Mouse (Mus musculus) liver, embryonic 11.5 days (tissue): ENCODE measurements around the gene Cpe. TPM values are rescaled to one million over a fixed set of nuclear protein-coding genes. Genes with fewer than 3 reads are reported as not detected.

ENCODE experiments used
- ATAC-seq: fragments of 200-750 bp; cut with Nextera tagmentation; replicated peaks from 2 replicates; pipeline ENCODE4 v1.8.0; 2017; ENCODE audit warnings: moderate number of reproducible peaks, mild to moderate bottlenecking, moderate TSS enrichment, moderate library complexity; ENCODE audit not compliant: low FRiP score
- DNase-seq: peaks from one replicate; pipeline ENCODE4 v3.0.0-alpha.2; 2017; ENCODE audit warnings: low spot score
- H3K27ac ChIP-seq: fragments of 300-500 bp; sonication (generic); 2 replicates; pipeline ENCODE4 v1.5.1; 2014; ENCODE audit warnings: mild to moderate bottlenecking, low read depth, low read length, control low read depth
- H3K27me3 ChIP-seq: fragments of 300-500 bp; sonication (generic); replicated peaks from 2 replicates; pipeline ENCODE4 v1.6.1; 2014; ENCODE audit warnings: low read length, mixed read lengths; ENCODE audit not compliant: control insufficient read depth, insufficient read depth
- H3K36me3 ChIP-seq: fragments of 300-500 bp; sonication (generic); 2 replicates; pipeline ENCODE4 v1.6.1; 2014; ENCODE audit warnings: mild to moderate bottlenecking, low read length, moderate library complexity, mixed read lengths; ENCODE audit not compliant: control insufficient read depth, insufficient read depth
- H3K4me1 ChIP-seq: fragments of 300-500 bp; sonication (generic); replicated peaks from 2 replicates; pipeline ENCODE4 v1.6.1; 2014; ENCODE audit warnings: low read length, mixed read lengths; ENCODE audit not compliant: control insufficient read depth, insufficient read depth
- H3K4me2 ChIP-seq: fragments of 300-500 bp; sonication (generic); 2 replicates; pipeline ENCODE4 v1.6.1; 2014; ENCODE audit warnings: mild to moderate bottlenecking, control low read depth, moderate library complexity
- H3K4me3 ChIP-seq: fragments of 300-500 bp; sonication (generic); 2 replicates; pipeline ENCODE4 v1.5.1; 2014; ENCODE audit warnings: low read depth, low read length, control low read depth
- H3K9ac ChIP-seq: fragments of 300-500 bp; sonication (generic); 2 replicates; pipeline ENCODE4 v1.6.1; 2014; ENCODE audit warnings: low read depth, low read length, control low read depth
- H3K9me3 ChIP-seq: fragments of 300-500 bp; sonication (generic); 2 replicates; pipeline ENCODE4 v1.6.1; 2016; ENCODE audit warnings: low read length, inconsistent platforms, mixed read lengths; ENCODE audit not compliant: control insufficient read depth
- WGBS: fragments of 180-500 bp; shearing (Covaris S2); extraction: QIAGEN DNeasy Blood & Tissue Kit; methylation state at CpG from one replicate; pipeline ENCODE4 v1.1.7; 2014; 5-methylcytosine and 5-hydroxymethylcytosine counted together
- polyA plus RNA-seq: library from polyadenylated mRNA; unstranded; fragments of >200 nt; fragmentation: Nextera tagmentation; extraction: Ambion mirVana; gene quantifications from 2 replicates; pipeline ENCODE4 v1.2.1, GENCODE M21; 2014

Gene Cpe
- polyA plus RNA-seq, 1 experiment from 2014 or later = 13.7 TPM

DNA sequence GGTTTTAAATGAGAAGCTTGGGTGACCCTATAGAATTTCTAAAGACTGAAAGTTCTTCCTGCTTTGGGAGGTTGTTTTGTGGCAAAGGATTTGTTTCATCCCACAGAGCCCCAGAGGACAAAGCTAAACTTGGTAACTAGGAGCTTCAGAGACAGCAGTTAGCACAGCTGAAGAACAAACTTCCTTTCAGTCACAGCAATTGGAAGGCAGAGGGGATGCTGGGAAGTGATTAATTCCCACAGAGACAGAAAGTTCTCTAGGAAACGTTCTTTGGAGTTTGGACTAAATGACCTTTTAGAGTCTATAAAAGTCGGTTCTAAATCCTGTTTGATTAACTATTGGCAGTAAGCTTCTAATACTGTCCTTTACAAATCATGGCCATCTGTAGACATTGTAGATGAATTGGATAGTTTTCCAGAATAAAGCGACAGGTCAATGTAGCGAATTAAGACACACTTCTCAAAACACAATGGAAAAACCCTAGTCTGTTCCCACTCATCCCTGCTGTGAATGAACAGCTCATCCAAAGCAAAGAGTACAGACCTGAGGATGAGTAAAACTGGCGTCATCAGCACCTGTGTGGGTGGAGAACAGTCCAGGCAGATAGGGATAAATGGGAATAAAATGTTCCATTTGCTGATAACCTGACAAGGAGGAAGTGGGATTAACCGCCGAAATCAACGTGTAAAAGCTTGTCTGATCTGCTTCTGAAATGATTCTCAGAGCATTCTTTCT lies 58.6 kb downstream of the Cpe start:
- Histone ChIP-seq H3K27ac (no peak overlapping the region), H3K27me3 (no peaks in the 10 kb centered on the region)
- WGBS = 72% methylated on average over 8 of the region's 8 CpGs

DNA sequence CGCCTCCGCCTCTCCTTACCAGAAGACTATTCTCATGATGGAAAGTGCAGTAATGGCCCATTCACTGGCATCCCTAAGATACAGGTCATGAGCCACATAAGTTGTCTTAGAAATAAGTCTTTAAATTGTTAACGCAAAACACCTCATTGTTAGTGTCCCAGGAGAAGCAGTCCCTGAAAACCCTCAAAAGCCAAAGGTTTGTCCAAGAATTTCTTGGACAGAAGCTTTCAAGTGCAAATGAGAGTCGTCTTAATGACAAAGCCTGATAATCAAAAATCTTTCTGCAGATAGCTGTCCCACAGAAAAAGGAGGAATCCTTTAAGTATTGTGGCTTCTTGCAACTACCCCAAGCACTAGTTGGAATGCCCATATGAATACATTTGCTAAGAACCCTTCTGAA lies 60.7 kb downstream of the Cpe start:
- ATAC-seq (no peak), DNase-seq (no peak)
- Histone ChIP-seq H3K27me3 (no peaks in the 10 kb centered on the region), H3K4me1 (no peaks in the 10 kb centered on the region), H3K36me3 (no peaks in the 10 kb centered on the region), H3K27ac (no peak overlapping the region), H3K9me3 (no peaks in the 10 kb centered on the region), H3K9ac (no peak overlapping the region), H3K4me3 (no peak overlapping the region), H3K4me2 (no peak overlapping the region)
- 78% methylated on average over 4 of the region's 4 CpGs for WGBS

More for the DNA sequence above, 58.6 kb downstream of the Cpe start:
- H3K9me3 ChIP-seq = no peaks in the 10 kb centered on the region
- no peak for ATAC-seq
- H3K4me3 ChIP-seq = no peak overlapping the region
- no peak overlapping the region for H3K9ac ChIP-seq
- H3K4me2 ChIP-seq = no peak overlapping the region
- no peaks in the 10 kb centered on the region for H3K4me1 ChIP-seq
- no peaks in the 10 kb centered on the region for H3K36me3 ChIP-seq
- DNase-seq = no peak

DNA sequence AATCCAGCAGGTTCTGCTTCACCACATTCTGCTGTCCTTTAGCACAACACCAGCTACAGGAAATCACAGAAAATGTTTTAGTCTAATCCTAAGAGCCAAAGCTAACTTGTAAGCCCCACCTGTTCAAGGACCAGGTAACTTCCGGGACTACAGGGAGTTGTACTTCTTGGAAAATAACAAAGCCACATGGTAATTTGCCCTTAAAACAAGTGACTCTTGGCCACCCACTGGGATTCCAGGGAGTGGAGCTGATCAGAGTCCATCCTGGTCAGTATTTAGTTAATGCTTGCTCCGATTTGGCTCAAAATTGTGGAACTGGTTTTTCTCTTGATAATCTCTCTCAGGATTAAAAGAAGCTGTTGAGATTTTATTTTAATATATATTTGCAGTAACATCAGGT lies 61.1 kb downstream of the Cpe start:
- H3K9ac ChIP-seq = no peak overlapping the region
- 79% methylated on average over 2 of the region's 2 CpGs for WGBS
- no peak overlapping the region for H3K27ac ChIP-seq
- H3K27me3 ChIP-seq = no peaks in the 10 kb centered on the region
- H3K4me3 ChIP-seq = no peak overlapping the region
- no peaks in the 10 kb centered on the region for H3K9me3 ChIP-seq
- H3K4me2 ChIP-seq = no peak overlapping the region
- H3K4me1 ChIP-seq = no peaks in the 10 kb centered on the region
- ATAC-seq (no peak), DNase-seq (no peak)
- H3K36me3 ChIP-seq = no peaks in the 10 kb centered on the region

GRCm38 (mm10) chr8:64629034-64629760 lies 63.7 kb downstream of the Cpe start:
- no peak overlapping the region for H3K9ac ChIP-seq
- no peaks in the 10 kb centered on the region for H3K4me1 ChIP-seq
- H3K36me3 ChIP-seq = no peaks in the 10 kb centered on the region
- no peak overlapping the region for H3K4me2 ChIP-seq
- no peaks in the 10 kb centered on the region for H3K9me3 ChIP-seq
- H3K4me3 ChIP-seq = no peak overlapping the region
- no peak for ATAC-seq
- DNase-seq = no peak
- no peaks in the 10 kb centered on the region for H3K27me3 ChIP-seq
- H3K27ac ChIP-seq = no peak overlapping the region
- WGBS = 84% methylated on average over 6 of the region's 6 CpGs

GRCm38 (mm10) chr8:64628039-64628438 lies 64.8 kb downstream of the Cpe start:
- no peaks in the 10 kb centered on the region for H3K36me3 ChIP-seq
- WGBS = 71% methylated on average over 6 of the region's 6 CpGs
- H3K27me3 ChIP-seq = no peaks in the 10 kb centered on the region
- no peak overlapping the region for H3K27ac ChIP-seq
- H3K4me1 ChIP-seq = no peaks in the 10 kb centered on the region
- H3K9ac ChIP-seq = no peak overlapping the region
- ATAC-seq (no peak), DNase-seq (no peak)
- no peaks in the 10 kb centered on the region for H3K9me3 ChIP-seq
- no peak overlapping the region for H3K4me2 ChIP-seq
- H3K4me3 ChIP-seq = no peak overlapping the region

DNA sequence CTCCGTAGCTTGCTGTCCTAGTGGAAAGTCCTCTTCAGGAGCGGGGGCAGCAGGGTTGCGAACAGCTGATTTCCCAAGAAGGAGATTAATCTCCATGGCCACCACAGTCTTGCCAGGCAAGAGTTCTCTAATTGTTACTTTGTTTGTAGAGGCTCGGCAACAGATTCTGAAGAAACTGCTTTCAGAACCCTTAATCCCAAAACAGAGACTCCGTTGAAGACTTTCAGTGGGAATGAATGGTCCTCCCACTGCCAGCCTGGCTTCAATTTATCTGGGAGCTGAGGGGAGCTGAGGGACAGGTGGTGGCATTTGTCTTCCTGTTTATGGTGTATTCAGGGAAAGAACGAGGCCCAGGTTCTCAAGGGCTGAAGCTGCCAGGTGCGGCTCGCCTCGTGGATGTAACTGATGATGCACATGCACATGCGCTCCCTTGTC lies 68.2 kb downstream of the Cpe start:
- H3K9ac ChIP-seq = no peak overlapping the region
- no peaks in the 10 kb centered on the region for H3K36me3 ChIP-seq
- WGBS = 79% methylated on average over 10 of the region's 10 CpGs
- no peaks in the 10 kb centered on the region for H3K27me3 ChIP-seq
- ATAC-seq = no peak
- no peak overlapping the region for H3K4me3 ChIP-seq
- no peak for DNase-seq
- no peaks in the 10 kb centered on the region for H3K4me1 ChIP-seq
- H3K4me2 ChIP-seq = no peak overlapping the region
- no peak overlapping the region for H3K27ac ChIP-seq
- no peaks in the 10 kb centered on the region for H3K9me3 ChIP-seq

DNA sequence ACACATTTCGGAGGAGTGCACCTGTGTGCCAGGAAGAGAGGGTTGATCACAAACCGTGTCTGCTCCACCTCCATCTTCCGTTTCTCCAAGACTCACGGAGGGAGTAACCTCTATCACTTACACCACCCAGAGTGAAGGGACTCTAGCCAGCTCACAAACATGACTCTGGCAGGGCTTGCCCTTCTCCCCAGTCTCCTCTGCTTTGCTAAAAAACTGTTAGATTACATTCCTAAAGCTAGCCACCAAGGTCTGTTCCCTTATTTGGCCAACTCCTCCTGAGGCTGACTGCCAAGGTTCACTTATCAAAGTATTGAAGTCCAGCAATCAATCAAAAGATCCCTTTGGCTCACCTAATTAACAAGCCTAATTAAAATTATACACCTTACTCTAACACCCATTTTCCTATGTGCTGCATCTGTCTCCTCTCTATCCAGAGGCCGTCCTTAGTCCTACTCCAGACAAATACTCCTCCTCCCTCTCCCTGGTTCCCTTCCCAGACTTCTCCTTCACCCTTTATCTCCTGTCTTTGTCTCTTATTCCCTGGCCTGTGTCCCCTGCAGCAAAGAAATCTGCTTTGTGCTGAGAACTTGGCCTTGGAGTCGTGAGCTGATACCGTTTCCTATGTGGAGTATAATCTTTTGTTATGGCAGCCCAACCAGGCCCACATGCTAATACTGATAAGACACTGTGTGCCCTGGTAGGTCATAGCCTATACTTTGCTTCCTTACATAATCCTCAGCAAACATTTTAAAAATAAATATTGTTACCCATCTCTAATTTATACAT lies 72.3 kb downstream of the Cpe start:
- DNase-seq (no peak), ATAC-seq (peak; percentile 63; the same call in 1 of the 2 replicates)
- no peak overlapping the region for H3K9ac ChIP-seq
- no peaks in the 10 kb centered on the region for H3K4me1 ChIP-seq
- no peak overlapping the region for H3K4me2 ChIP-seq
- H3K4me3 ChIP-seq = no peak overlapping the region
- H3K27me3 ChIP-seq = no peaks in the 10 kb centered on the region
- no peaks in the 10 kb centered on the region for H3K36me3 ChIP-seq
- WGBS = 61% methylated on average over 7 of the region's 7 CpGs
- H3K9me3 ChIP-seq = no peaks in the 10 kb centered on the region
- H3K27ac ChIP-seq = no peak overlapping the region

DNA sequence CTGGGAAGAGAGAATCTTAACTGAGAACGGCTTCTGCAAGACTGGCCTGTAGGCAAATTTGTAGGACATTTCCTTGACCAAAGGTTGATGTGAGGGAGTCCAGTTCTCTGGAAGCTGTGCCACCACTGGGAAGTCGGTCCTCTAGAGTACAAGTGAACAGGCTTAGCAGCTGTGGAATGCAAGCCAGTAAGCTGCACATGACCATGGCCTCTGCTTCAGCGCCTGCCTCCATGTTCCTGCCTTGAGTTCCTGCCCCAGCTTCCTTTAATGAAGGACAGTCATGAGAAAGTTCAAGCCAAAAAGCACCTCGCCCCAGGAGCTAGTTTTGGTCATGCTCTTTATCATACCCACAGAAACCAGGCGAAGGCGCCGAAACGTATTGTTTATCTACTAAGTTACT lies 73.2 kb downstream of the Cpe start:
- ATAC-seq (no peak), DNase-seq (no peak)
- Histone ChIP-seq H3K9me3 (no peaks in the 10 kb centered on the region), H3K4me3 (no peak overlapping the region), H3K27me3 (no peaks in the 10 kb centered on the region), H3K4me1 (no peaks in the 10 kb centered on the region), H3K9ac (no peak overlapping the region), H3K4me2 (no peak overlapping the region), H3K27ac (no peak overlapping the region), H3K36me3 (no peaks in the 10 kb centered on the region)
- WGBS = 70% methylated on average over 8 of the region's 8 CpGs
